Mouse (Mus musculus) brain, embryonic 14.5 days (tissue): ENCODE data around the gene Gm572. TPM values are rescaled to one million over a fixed set of nuclear protein-coding genes. Genes with fewer than 3 reads are reported as not detected.

ENCODE experiments used
- DNase-seq: peaks from one replicate; pipeline ENCODE4 v3.0.0-alpha.2; 2011; ENCODE audit warnings: low read depth
- CTCF ChIP-seq: fragments of 200-500 bp; IDR thresholded peaks from 2 replicates; pipeline ENCODE4 v1.5.1; 2012; ENCODE audit warnings: inconsistent platforms, mild to moderate bottlenecking, moderate library complexity, borderline replicate concordance; ENCODE audit not compliant: insufficient read depth, insufficient read length; ENCODE audit errors: extremely low read depth
- POLR2A ChIP-seq: fragments of 200-500 bp; IDR thresholded peaks from 2 replicates; pipeline ENCODE4 v1.6.1; 2012; ENCODE audit warnings: mild to moderate bottlenecking, inconsistent platforms, borderline replicate concordance; ENCODE audit not compliant: poor library complexity, insufficient read depth, insufficient read length, severe bottlenecking; ENCODE audit errors: extremely low read depth
- polyA plus RNA-seq: library from polyadenylated mRNA; depleted of rRNA; stranded (reverse); fragments of >200 nt; gene quantifications from 2 replicates; pipeline ENCODE4 v1.2.3, GENCODE M21; 2012

Gene Gm572
- polyA plus RNA-seq, 1 experiment, result not detected

DNA sequence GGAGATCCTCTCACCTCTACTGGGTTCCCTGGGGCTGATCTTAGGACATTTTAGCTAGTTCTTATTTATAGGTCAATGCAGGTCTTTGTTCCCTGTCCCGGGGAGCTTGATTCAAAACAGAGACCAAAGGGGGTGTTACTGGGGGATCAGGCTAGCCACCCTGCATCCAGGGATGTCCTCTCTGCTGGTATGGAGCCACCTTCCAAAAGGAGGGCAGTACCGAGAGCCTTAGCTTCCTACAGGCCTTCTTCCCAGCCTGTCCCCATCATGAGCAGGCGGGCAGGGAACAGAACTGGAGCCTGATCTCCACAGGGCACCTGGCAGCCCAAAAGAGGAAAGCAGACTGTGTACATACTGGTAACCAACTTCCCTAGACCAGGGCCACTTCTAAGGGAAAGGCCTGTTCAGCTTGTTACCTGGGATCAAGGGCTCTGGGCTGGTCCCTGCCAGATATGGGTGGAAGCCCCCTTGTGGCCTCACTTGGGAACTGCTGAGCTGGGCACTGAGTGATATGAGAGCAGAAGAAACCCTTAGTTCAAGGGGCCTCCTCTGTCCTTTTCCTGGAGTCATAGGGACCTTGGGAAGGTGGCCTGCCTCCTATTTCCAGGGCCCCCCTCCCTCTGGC lies 38.5 kb upstream of the Gm572 start:
- peak; percentile 59 for DNase-seq
- TF ChIP-seq CTCF (peak; percentile 78), POLR2A (no peak)

DNA sequence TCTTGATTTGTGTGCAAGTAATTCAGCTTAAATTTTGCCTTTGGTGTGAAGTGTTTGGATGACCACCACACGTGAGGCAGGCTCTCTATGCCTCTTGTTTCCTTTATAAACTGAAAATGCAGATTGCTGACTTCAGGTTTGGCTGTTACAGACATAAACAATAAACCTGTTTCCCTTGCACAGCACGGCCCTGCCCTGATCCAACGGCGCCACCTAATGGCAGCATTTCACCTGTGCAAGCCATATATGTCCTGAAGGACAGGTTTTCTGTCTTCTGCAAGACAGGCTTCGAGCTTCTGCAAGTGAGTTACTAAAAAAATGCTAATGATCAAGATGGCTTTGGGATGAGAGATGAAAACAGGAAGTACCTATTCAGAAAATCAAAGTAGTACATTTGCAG lies 35.4 kb upstream of the Gm572 start:
- DNase-seq, result peak; percentile 78
- TF ChIP-seq CTCF, result peak; percentile 79
- no peak for TF ChIP-seq POLR2A

DNA sequence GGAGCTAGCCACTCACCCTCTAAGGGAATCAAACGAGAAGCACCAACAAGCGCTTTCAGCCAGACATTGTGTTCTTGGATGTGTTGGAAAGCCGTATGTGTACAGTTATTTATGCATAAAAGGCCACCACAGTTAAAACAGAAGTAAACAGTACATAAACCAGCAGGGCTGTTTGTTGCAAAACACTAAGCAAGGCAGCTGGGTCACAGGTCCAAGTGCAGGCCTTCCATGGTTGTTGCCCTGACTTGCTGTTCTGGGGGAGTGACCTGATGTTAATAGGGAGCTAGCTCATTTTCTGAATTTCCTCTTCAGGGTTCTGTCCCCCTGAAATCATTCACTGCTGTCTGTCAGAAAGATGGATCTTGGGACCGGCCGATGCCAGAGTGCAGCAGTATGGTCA lies 33.3 kb upstream of the Gm572 start:
- DNase-seq, result no peak
- TF ChIP-seq CTCF (no peak), POLR2A (no peak)

- DNase-seq, result no peak
- TF ChIP-seq POLR2A (no peak), CTCF (no peak)
Measured at GRCm38 (mm10) chr4:148610631-148611364, 32.3 kb upstream of the Gm572 start.

- no peak for TF ChIP-seq POLR2A
- no peak for TF ChIP-seq CTCF
- DNase-seq, result peak; percentile 48
Measured at GRCm38 (mm10) chr4:148612557-148612956, 30.6 kb upstream of the Gm572 start.

- no peak for DNase-seq
Measured at GRCm38 (mm10) chr4:148613738-148614137, 29.4 kb upstream of the Gm572 start.

DNA sequence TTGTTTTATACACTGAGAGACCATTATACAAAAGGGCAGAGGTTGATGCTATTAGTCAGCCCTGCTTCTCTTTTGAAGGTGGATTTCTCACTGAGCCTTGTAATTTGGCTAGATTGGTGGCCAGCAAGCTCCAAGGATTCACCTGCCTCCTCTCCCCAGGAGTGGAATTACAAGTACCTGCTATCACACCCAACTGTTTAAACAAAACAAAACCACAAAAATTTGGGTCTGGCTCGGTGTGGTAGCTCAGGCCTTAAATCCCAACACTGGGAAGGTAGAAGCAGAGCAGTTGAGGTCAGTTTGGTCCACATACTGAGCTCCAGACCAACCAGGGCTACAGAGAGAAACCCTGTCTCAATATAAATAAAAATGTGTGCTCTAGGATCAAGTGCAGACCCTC lies 23.3 kb upstream of the Gm572 start:
- TF ChIP-seq POLR2A, result no peak
- TF ChIP-seq CTCF, result no peak
- no peak for DNase-seq

More at GRCm38 (mm10) chr4:148613738-148614137, 29.4 kb upstream of the Gm572 start:
- TF ChIP-seq CTCF, result no peak
- TF ChIP-seq POLR2A, result no peak

DNA sequence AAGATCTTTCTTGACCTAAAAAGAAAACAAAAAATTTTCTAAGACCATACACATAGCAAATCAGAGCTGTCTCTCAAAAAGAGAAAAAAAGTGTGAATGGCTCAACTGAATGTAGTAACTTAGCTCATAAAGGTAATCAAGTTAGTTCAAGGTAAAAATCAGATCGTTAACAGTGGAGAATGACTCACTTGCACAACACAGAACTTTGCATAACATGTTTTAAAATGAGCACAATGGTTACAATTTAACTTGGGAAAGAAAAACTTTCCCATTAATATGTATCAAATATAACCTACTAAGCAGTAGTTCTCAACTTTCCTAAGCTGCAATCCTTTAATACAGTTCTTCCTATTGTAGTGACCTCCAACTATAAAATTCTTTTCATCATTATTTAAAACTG lies 22.4 kb upstream of the Gm572 start:
- DNase-seq, result no peak
- TF ChIP-seq POLR2A (no peak), CTCF (no peak)

DNA sequence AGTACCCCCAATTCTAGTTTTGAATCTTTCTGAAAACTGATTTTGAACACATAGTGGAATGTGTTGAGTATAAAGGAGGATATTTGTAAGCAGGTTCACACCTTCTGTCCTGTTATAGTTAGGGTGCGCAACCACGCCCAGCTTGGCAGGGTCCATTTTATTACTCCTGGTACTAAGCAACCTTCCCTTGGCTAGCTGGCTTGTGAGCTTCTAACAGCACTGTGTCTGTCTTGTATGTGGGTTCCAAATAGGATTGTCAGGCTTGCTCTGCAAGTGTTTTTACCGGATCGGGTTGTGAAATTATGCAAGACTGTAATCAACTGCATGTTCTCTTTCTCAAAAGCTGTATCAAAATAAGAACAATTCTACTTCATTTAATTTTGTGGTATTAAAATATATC lies 20.6 kb upstream of the Gm572 start:
- no peak for DNase-seq
- TF ChIP-seq CTCF (no peak), POLR2A (no peak)

GRCm38 (mm10) chr4:148623609-148624008 lies 19.5 kb upstream of the Gm572 start:
- TF ChIP-seq CTCF (no peak), POLR2A (no peak)
- no peak for DNase-seq

GRCm38 (mm10) chr4:148625010-148625409 lies 18.1 kb upstream of the Gm572 start:
- TF ChIP-seq POLR2A, result no peak
- no peak for TF ChIP-seq CTCF
- DNase-seq, result no peak

DNA sequence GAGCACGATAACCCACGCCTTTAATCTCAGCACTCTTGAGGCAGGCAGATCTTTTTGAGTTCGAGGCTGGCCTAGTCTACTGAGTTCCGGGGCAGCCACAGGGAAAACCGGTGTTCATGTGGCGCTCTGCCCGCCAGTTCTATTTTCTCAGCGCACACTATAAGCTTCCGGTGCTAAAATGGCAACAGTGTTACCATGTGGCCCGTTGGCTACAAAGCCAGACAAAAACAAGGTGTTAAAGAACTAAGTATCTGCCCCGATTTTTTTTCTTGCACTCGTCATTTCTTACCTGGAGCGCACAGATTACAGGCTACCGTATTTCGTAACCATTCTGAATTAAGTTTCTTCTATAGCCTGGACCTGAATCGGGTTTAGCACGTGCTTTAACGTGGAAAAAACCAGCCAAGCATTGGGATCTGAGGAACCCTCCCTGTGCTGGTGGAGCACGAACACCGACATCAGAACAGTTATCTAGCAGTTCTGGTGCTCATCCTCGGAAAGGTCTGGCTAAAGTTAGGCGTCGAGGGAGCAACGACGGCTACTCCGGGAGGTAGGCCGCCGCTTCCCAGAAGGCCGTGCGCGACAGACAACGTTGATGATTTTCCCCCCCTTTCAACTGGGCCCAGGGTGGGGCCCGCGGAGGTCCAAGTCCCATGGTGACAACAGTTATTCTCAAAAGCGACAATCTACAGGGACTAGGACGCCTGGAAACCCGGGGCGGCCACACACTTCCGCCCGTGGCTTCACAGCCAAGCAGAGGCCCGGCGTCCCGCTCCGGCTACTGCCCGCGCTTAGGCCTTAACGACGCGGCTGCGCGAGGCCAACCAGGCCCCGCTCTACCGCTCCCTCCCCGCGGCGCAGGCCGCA lies 17.1 kb upstream of the Gm572 start:
- TF ChIP-seq CTCF, result no peak
- TF ChIP-seq POLR2A, result no peak
- peak; percentile 80 for DNase-seq

DNA sequence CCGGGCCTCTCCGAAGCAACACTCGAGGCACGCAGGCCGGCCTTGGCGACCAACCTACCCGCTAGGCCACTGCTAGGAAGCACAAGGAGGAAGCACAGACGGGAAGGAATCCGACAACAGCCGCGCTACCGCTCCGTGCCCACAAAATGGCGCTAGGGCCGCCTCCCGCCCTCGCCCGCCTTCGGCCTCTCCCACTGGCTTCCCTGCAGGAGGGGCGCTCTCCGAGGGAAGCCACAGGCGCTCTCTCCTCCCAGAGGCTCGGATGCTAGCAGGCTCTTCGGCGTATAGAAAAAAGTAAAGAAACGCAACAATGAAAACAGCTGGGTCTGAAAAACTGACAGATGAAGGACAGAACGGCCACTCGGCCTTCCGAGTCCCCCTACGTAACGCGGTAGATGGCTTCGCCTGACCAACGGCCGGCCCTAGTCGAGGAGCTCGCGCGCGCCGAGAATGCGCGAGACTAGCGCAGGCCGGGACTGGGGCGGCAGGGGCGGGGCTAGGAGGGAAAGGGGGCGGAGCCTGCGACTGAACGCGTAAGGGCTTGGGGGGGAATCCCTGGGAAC lies 16.4 kb upstream of the Gm572 start, which contains the start of gene Tardbp:
Gene Tardbp, minus strand, starts transcription at position 397 of the 563 bp plus-strand sequence.
- DNase-seq, result peak; percentile 98

More for the DNA sequence above, 16.4 kb upstream of the Gm572 start, which contains the start of gene Tardbp:
- TF ChIP-seq POLR2A (peak; percentile 92), CTCF (no peak)
